Mouse (Mus musculus) ES-E14 (cell line): ENCODE data around the gene Osbpl8. TPM values are rescaled to one million over a fixed set of nuclear protein-coding genes. Genes with fewer than 3 reads are reported as not detected.

Experiments
- DNase-seq: peaks from one replicate; pipeline ENCODE4 v3.0.0-alpha.2; 2013; ENCODE audit warnings: low read depth, low spot score
- H3K27ac ChIP-seq: 2 replicates; pipeline ENCODE4 v1.5.1; 2012; ENCODE audit warnings: low read depth, mild to moderate bottlenecking, low read length, moderate library complexity, mixed read lengths; ENCODE audit not compliant: poor library complexity, insufficient read depth, severe bottlenecking
- H3K36me3 ChIP-seq: 2 replicates; pipeline ENCODE4 v1.6.1; 2012; ENCODE audit warnings: mild to moderate bottlenecking, low read length, moderate library complexity, mixed read lengths; ENCODE audit not compliant: control insufficient read depth, poor library complexity, insufficient read depth, severe bottlenecking
- H3K4me1 ChIP-seq, 2 experiments: fragments of 150-350 bp in 1 of 2; sonication (generic) in 1 of 2; 2 replicates each; pipeline ENCODE4 v1.6.1; 2012; ENCODE audit warnings: low read length in 2 of 2, mild to moderate bottlenecking in 1 of 2, mixed read lengths in 1 of 2; ENCODE audit not compliant: control insufficient read depth in 2 of 2, insufficient read depth in 2 of 2, poor library complexity in 1 of 2
- H3K4me3 ChIP-seq, 2 experiments: fragments of 150-350 bp in 1 of 2; sonication (generic) in 1 of 2; 2 replicates each; pipeline ENCODE4 v1.5.1; 2012; ENCODE audit warnings: low read length in 2 of 2, low read depth in 1 of 2, mild to moderate bottlenecking in 1 of 2, mixed read lengths in 1 of 2; ENCODE audit not compliant: insufficient read depth in 1 of 2, poor library complexity in 1 of 2, severe bottlenecking in 1 of 2
- H3K9ac ChIP-seq: 2 replicates; pipeline ENCODE4 v1.6.1; 2012; ENCODE audit warnings: low read depth, mild to moderate bottlenecking, low read length, mixed read lengths; ENCODE audit not compliant: poor library complexity, insufficient read depth, severe bottlenecking
- H3K9me3 ChIP-seq: fragments of 150-350 bp; sonication (generic); 2 replicates; pipeline ENCODE4 v1.6.1; 2012; ENCODE audit warnings: low read depth, mild to moderate bottlenecking, low read length; ENCODE audit not compliant: control insufficient read depth, insufficient read depth
- CHD2 ChIP-seq: IDR thresholded peaks from 2 replicates; pipeline ENCODE4 v1.6.1; 2014; ENCODE audit warnings: mild to moderate bottlenecking, low read depth, low read length, inconsistent platforms
- HCFC1 ChIP-seq: IDR thresholded peaks from 2 replicates; pipeline ENCODE4 v1.6.1; 2012; ENCODE audit warnings: low read length, inconsistent platforms, borderline replicate concordance; ENCODE audit not compliant: insufficient read depth
- MAFK ChIP-seq: IDR thresholded peaks from 2 replicates; pipeline ENCODE4 v1.6.1; 2014; ENCODE audit warnings: mild to moderate bottlenecking, low read depth, low read length, inconsistent platforms; ENCODE audit not compliant: insufficient read depth
- ZC3H11A ChIP-seq: IDR thresholded peaks from 2 replicates; pipeline ENCODE4 v1.6.1; 2012; ENCODE audit warnings: low read depth, mild to moderate bottlenecking, inconsistent platforms, low read length, borderline replicate concordance
- ZNF384 ChIP-seq: IDR thresholded peaks from 2 replicates; pipeline ENCODE4 v1.6.1; 2012; ENCODE audit warnings: low read depth, low read length, inconsistent platforms
- in situ Hi-C, 2 experiments: fragments of 600-800 bp; cut with MboI; formaldehyde crosslinking; loops; one replicate each; pipeline ENCODE4 v1.15.1; 2025; ENCODE audit warnings: low sequenced_read_pairs in 2 of 2, inconsistent platforms in 1 of 2; ENCODE audit not compliant: unreplicated experiment in 2 of 2
- total RNA-seq: library from RNA; depleted of rRNA; stranded (reverse); fragments of 300-350 nt; gene quantifications from 2 replicates; pipeline ENCODE4 v1.2.3, GENCODE M21; 2012

The Osbpl8 gene
- total RNA-seq, 1 experiment = 20.7 TPM

DNA sequence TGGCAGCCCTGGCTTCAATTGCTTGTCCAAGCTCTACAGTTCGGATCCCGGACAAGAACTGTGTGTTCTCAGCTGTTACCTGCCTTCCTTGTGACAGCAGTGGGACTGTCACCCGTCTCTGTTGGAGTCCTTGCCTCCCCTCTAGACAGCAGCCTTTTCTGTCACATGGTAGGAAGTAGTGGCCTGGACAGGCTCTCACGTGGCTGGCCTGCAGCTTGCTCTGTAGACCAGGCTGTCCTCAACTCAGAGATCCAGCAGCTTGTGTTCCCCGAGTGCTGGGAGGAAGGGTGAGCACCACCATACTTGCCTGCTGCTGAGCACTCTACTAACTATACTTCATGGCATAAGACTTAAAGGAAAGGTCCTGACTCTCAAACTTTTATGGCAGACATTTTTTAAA lies 87.1 kb downstream of the Osbpl8 start:
- H3K9ac ChIP-seq = no peak overlapping the region
- in situ Hi-C loops = no loop called here

DNA sequence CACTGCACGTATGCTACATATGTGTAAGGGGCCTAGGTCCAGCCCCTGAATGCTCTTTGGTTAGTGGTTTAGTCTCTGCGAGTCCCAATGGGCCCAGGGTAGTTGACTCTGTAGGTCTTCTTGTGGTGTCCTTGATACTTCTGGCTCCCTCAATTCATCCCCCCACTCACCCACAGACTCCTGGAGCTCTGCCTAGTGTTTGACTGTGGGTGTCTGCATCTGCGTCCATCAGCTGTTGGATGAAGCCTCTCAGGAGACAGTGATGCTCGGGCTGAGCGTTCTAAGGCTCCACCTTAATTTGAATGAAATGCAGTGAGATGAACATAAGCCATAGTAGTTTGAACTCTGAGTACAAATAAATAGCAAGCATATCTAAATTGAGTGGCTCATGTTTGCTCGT lies 90.7 kb downstream of the Osbpl8 start:
- H3K9me3 ChIP-seq = no peaks in the 10 kb centered on the region
- in situ Hi-C loops = no loop called here
- H3K4me3 ChIP-seq = no peak overlapping the region
- H3K4me1 ChIP-seq = no peaks in the 10 kb centered on the region
- H3K36me3 ChIP-seq = no peaks in the 10 kb centered on the region
- no peak overlapping the region for H3K27ac ChIP-seq
- DNase-seq = no peak
- no peak overlapping the region for H3K9ac ChIP-seq
- TF ChIP-seq ZNF384 = no peak
- TF ChIP-seq MAFK = no peak
- no peak for TF ChIP-seq CHD2
- no peak for TF ChIP-seq ZC3H11A
- no peak for TF ChIP-seq HCFC1

More for the DNA sequence above, 87.1 kb downstream of the Osbpl8 start:
- no peaks in the 10 kb centered on the region for H3K36me3 ChIP-seq
- TF ChIP-seq ZC3H11A = no peak
- TF ChIP-seq HCFC1 = no peak
- TF ChIP-seq MAFK = no peak
- no peak for TF ChIP-seq CHD2
- TF ChIP-seq ZNF384 = no peak
- H3K9me3 ChIP-seq = no peaks in the 10 kb centered on the region
- DNase-seq = no peak
- H3K4me3 ChIP-seq = no peak overlapping the region
- H3K4me1 ChIP-seq = no peaks in the 10 kb centered on the region
- no peak overlapping the region for H3K27ac ChIP-seq

DNA sequence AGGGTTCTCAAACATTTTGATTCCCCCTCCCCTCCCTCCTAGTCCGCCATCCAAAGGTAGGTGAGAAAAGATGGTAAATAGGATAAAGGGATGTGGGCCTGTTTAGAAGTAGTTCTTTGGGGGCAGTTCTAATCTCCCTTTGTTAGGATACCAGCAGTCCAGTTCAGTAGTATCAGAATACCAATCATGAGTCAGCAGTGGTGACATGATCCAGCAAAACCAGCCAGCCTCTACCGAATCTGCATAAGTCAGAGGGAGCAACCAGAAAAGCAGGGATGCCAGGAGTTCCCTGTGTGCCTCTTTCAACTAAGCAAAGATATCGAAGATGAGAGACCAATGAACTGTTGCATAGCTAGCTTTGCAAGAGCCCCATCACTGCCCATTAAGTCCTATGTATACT lies 91.6 kb downstream of the Osbpl8 start:
- in situ Hi-C loops = no loop called here
- no peak for DNase-seq
- TF ChIP-seq MAFK (no peak), CHD2 (no peak), ZNF384 (no peak), ZC3H11A (no peak), HCFC1 (no peak)
- Histone ChIP-seq H3K4me1 (no peaks in the 10 kb centered on the region), H3K9me3 (no peaks in the 10 kb centered on the region), H3K27ac (no peak overlapping the region), H3K4me3 (no peak overlapping the region), H3K36me3 (no peaks in the 10 kb centered on the region), H3K9ac (no peak overlapping the region)

DNA sequence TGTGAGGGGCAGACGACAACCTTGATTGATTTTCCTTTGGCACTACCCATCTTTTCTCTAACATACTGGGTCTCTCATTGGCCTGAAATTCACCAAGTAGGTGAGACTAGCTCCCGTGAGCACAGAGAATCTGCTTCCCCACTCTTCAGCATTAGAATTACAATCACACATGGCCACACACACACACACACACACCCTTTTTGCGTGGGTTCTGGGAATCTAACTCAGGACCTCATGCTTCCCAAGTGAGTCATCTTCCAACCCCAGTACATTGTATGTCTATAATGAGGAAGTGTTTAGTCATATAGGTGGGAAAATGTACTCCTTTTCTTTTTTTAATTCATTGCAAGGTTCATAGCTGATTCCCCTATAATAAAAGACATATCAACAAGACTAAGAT lies 92.8 kb downstream of the Osbpl8 start:
- DNase-seq = no peak
- Histone ChIP-seq H3K9me3 (no peaks in the 10 kb centered on the region), H3K36me3 (no peaks in the 10 kb centered on the region), H3K4me1 (no peaks in the 10 kb centered on the region), H3K4me3 (no peak overlapping the region), H3K9ac (no peak overlapping the region), H3K27ac (no peak overlapping the region)
- in situ Hi-C loops = no loop called here
- no peak for TF ChIP-seq ZC3H11A
- TF ChIP-seq MAFK = no peak
- TF ChIP-seq CHD2 = no peak
- TF ChIP-seq HCFC1 = no peak
- TF ChIP-seq ZNF384 = no peak

DNA sequence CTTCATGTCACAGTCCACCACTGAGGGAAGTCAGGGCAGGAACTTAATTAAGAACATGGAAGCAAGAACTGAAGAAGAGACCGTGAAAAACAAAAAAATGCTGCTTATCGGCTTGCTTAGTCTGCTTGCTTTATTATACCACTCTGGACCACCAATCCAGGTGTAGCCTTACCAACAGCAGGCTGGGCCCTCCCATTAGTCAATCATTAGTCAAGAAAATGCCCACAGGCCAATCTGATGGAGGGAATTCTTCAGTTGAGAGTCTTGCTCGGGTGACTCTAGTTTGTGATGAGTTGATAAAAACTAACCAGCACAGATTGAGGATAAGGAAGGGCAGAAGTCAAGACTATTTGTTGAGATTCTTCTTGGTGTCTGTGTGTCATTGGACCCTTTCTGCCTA lies 93.7 kb downstream of the Osbpl8 start:
- Histone ChIP-seq H3K9me3 (no peaks in the 10 kb centered on the region), H3K4me1 (no peaks in the 10 kb centered on the region), H3K36me3 (no peaks in the 10 kb centered on the region), H3K27ac (no peak overlapping the region), H3K9ac (no peak overlapping the region), H3K4me3 (no peak overlapping the region)
- DNase-seq = no peak
- TF ChIP-seq HCFC1 (no peak), MAFK (no peak), ZNF384 (no peak), ZC3H11A (no peak), CHD2 (no peak)
- in situ Hi-C loops = no loop called here
